Mouse (Mus musculus) Muller cell, postnatal 12 days (primary cell): ENCODE data around the gene Abt1.

ENCODE experiments used
- DNase-seq: peaks from one replicate; pipeline ENCODE4 v3.0.0-alpha.2; 2015; ENCODE audit errors: inconsistent ontology term

Abt1 gene

GRCm38 (mm10) chr13:23438521-23438920 is 14.9 kb upstream of the Abt1 start:
- peak; percentile 71 for DNase-seq

GRCm38 (mm10) chr13:23437908-23438307 is 14.2 kb upstream of the Abt1 start:
- peak; percentile 87 for DNase-seq

GRCm38 (mm10) chr13:23436861-23437822 is 13.5 kb upstream of the Abt1 start:
- DNase-seq = peak; percentile 80

GRCm38 (mm10) chr13:23436231-23436661 is 12.6 kb upstream of the Abt1 start:
- peak; percentile 64 for DNase-seq

- DNase-seq = peak; percentile 31
These were observed 12.0 kb upstream of the Abt1 start for GRCm38 (mm10) chr13:23435676-23436075.

GRCm38 (mm10) chr13:23435241-23435640 is 11.6 kb upstream of the Abt1 start:
- no peak for DNase-seq

GRCm38 (mm10) chr13:23434426-23434825 is 10.8 kb upstream of the Abt1 start:
- DNase-seq = no peak

- DNase-seq = no peak
These were observed 10.1 kb upstream of the Abt1 start for GRCm38 (mm10) chr13:23433801-23434200.

- no peak for DNase-seq
These were observed 9.5 kb upstream of the Abt1 start for GRCm38 (mm10) chr13:23433206-23433605.

- DNase-seq = peak; percentile 97
These were observed 9.0 kb upstream of the Abt1 start for GRCm38 (mm10) chr13:23432562-23433201.

- DNase-seq = peak; percentile 83
These were observed 7.7 kb upstream of the Abt1 start for GRCm38 (mm10) chr13:23431351-23431771.

GRCm38 (mm10) chr13:23430734-23431133 is 7.1 kb upstream of the Abt1 start:
- DNase-seq = peak; percentile 85

- no peak for DNase-seq
These were observed 6.2 kb upstream of the Abt1 start for GRCm38 (mm10) chr13:23429771-23430380.

GRCm38 (mm10) chr13:23428166-23428993 is 4.7 kb upstream of the Abt1 start:
- no peak for DNase-seq

GRCm38 (mm10) chr13:23427401-23427910 is 3.8 kb upstream of the Abt1 start:
- DNase-seq = no peak

GRCm38 (mm10) chr13:23426922-23427321 is 3.3 kb upstream of the Abt1 start:
- DNase-seq = peak; percentile 55

GRCm38 (mm10) chr13:23426335-23426734 is 2.7 kb upstream of the Abt1 start:
- peak; percentile 53 for DNase-seq

GRCm38 (mm10) chr13:23425505-23425904 is 1.8 kb upstream of the Abt1 start:
- peak; percentile 57 for DNase-seq

GRCm38 (mm10) chr13:23424494-23425325 is 1.0 kb upstream of the Abt1 start:
- DNase-seq = peak; percentile 96

- no peak for DNase-seq
These were observed 350 bp upstream of the Abt1 start for GRCm38 (mm10) chr13:23424052-23424380.
